8 mouse cellular contexts compared by ENCODE assay signal in the genomic region with DNA sequence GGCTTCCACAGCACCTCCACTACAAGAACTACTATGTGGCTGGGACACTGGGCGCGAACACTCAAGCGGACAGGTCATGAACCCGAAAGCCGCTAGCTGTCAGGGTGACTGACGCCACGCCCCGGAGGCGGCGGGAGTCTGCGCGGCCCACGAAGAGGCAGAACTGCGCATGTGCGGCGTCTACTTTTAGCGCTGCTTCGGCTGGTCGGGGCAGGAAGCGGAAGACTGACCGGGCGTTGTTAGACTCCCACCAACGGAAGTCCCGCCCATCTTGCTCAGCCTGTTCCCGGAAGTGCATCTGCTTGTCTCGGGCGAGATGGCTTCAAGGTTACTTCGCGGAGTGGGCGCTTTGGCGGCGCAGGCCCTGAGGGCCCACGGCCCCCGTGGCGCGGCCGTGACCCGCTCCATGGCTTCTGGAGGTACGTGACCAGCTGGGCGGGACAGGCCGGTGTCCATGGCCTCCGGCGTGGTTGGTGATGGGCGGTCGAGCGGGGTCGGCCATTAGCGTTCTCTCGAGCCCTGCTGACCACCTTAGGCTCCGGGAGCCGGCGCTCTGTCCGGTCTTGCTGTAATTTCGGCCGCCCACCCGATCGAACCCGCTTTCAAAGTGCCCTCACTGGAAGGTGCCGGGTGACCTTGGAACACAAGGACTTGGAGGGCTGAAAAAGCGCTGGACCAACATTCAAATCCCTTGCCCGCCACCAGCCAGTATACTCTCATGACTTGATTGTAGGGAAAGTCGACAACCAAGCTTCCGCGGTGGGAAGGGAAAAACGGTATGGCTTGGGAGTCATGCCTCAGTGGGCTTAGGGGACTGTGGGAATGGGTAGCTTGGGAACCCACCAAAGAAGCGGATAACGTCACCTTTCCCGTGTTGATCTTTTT. TPM values are rescaled to one million over a fixed set of nuclear protein-coding genes. Genes with fewer than 3 reads are reported as not detected.
DNase-seq lines count a peak whose midpoint lies in the region; ATAC-seq and TF ChIP-seq lines count a peak whose summit lies in the region.

A gene (plus strand): TSS at position 179 of the 885 bp plus-strand sequence.

- in situ Hi-C loops in Patski (cut with MboI; ENCODE audit: low pct_unique_long_range_greater_than_20kb), result loop anchor here (5.0 kb wide), 1 partner anchor 134 kb away; a partner anchor contains a TSS

- no peak for TF ChIP-seq CTCF in Patski (IDR thresholded peaks at IDR 0.05)

- no peaks in the 10 kb centered on the region for H3K9me3 ChIP-seq in hindbrain, embryonic 13.5 days

- H3K4me1 ChIP-seq in hindbrain, embryonic 13.5 days (replicated peaks), result peaks cover 11% of the 10 kb centered on the region

- 1% methylated on average over 68 of the region's 68 CpGs for WGBS in hindbrain, embryonic 13.5 days

- POLR2A ChIA-PET in Patski (lab: Charles Lee), result interaction anchor here (1.0 to 1.4 kb wide), 4 partner anchors 12 to 142 kb away, joined by 3 to 8 read pairs (median 6); no protein-coding TSS in a partner anchor

- H3K4me3 ChIP-seq in hindbrain, embryonic 13.5 days, result peak within 1 kb of the TSS; percentile 90

- CTCF ChIA-PET in Patski (lab: Charles Lee), result interaction anchor here (1.2 to 1.3 kb wide), 2 partner anchors 8 to 144 kb away, joined by 3 to 7 read pairs; a partner anchor contains a TSS

- peak; percentile 87 for DNase-seq in Patski (ENCODE audit: low read depth, low spot score)
- DNase-seq in cerebellum, postnatal 14 days, result peak; percentile 97 to 98
- peak; percentile 92 to 93 for DNase-seq in frontal cortex, postnatal 14 days (ENCODE audit: low spot score in 2 of 2)
- peak; percentile 84 to 93 for DNase-seq in layer of hippocampus, postnatal 25 days (ENCODE audit: extremely low spot score in 1 of 2, low spot score in 1 of 2)
- DNase-seq in lung, postnatal 25 days (ENCODE audit: low spot score), result peak; percentile 98
- DNase-seq in retina, embryonic 14.5 days (ENCODE audit: low spot score), result peak; percentile 100
- DNase-seq in thymus, postnatal 4 days, result peak; percentile 98

- peaks cover 23% of the 10 kb centered on the region for H3K36me3 ChIP-seq in hindbrain, embryonic 13.5 days

- H3K27me3 ChIP-seq in Patski, result no peaks in the 10 kb centered on the region
- H3K27me3 ChIP-seq in hindbrain, embryonic 13.5 days, result no peaks in the 10 kb centered on the region

- peak within 1 kb of the TSS; percentile 91 for H3K9ac ChIP-seq in hindbrain, embryonic 13.5 days

- ATAC-seq in Patski, result peak; percentile 92
- peak; percentile 94 for ATAC-seq in hindbrain, embryonic 13.5 days (ENCODE audit: low FRiP score)

- peak within 1 kb of the TSS; percentile 92 for H3K4me2 ChIP-seq in hindbrain, embryonic 13.5 days

- peak within 1 kb of the TSS; percentile 60 for H3K27ac ChIP-seq in hindbrain, embryonic 13.5 days

RNA-seq across cellular contexts. Expression of the gene that starts here (rescaled TPM):
- polyA plus RNA-seq in Patski (2021), result 483 TPM
- 619 and 648 TPM in 2 replicates for polyA plus RNA-seq in hindbrain, embryonic 13.5 days (2015; fragmentation: Nextera tagmentation; extraction: Ambion mirVana)
- 100 to 1,000 TPM; 725 to 736 TPM for total RNA-seq in layer of hippocampus, postnatal 25 days (2021)

Comparison
In these comparisons a context has a peak if more than half of its experiments do, and no peak if none do; other contexts are left out.
1. Peak in every context shown above with its lines: DNase-seq, ATAC-seq, H3K4me3 ChIP-seq and H3K27ac ChIP-seq.